In genomic region chr9:73223111-73223510, GRCm38 (mm10) we compare ENCODE assay signal across 25 mouse cellular contexts.
DNase-seq lines count a peak whose midpoint lies in the region; TF ChIP-seq lines count a peak whose summit lies in the region.
"Had no signal": no experiment of that assay in that cellular context is flagged by ENCODE, and none has a peak within 500 bp of the region (broad histone marks: within the 10 kb centered on the region; RNA-seq: fewer than 3 reads in every experiment).

No protein-coding gene starts in this region.

- TF ChIP-seq CTCF in cerebellum, adult 2 months (IDR thresholded peaks at IDR 0.05; ENCODE audit: borderline replicate concordance, insufficient read depth, low read depth, low read length): no peak

- no peak overlapping the region for H3K27ac ChIP-seq in cerebellum, adult 2 months (ENCODE audit: insufficient read depth, low read length)
- H3K27ac ChIP-seq: embryonic facial prominence, embryonic 10.5 days; embryonic facial prominence, embryonic 13.5 days; forebrain, embryonic 10.5 days; forebrain, embryonic 13.5 days; hindbrain, embryonic 10.5 days; hindbrain, embryonic 13.5 days; intestine, embryonic 15.5 days had no signal

- intact Hi-C loops in heart, postnatal 10 days (cut with DNase I): no loop called here

- H3K4me3 ChIP-seq in cerebellum, adult 2 months (replicated peaks; ENCODE audit: insufficient read depth, low read depth, low read length): no peak overlapping the region
- H3K4me3 ChIP-seq: embryonic facial prominence, embryonic 10.5 days; embryonic facial prominence, embryonic 13.5 days; erythroblast, embryonic 14.5 days; forebrain, embryonic 10.5 days; forebrain, embryonic 13.5 days; hindbrain, embryonic 10.5 days; hindbrain, embryonic 13.5 days; intestine, embryonic 15.5 days had no signal

- 70% methylated on average over 6 of the region's 6 CpGs for WGBS in cerebellum, adult 2 months

- H3K27me3 ChIP-seq in cerebellum, adult 2 months (ENCODE audit: control insufficient read depth, insufficient read depth, low read length): no peaks in the 10 kb centered on the region
- H3K27me3 ChIP-seq: embryonic facial prominence, embryonic 13.5 days; forebrain, embryonic 13.5 days; hindbrain, embryonic 13.5 days; intestine, embryonic 15.5 days; Patski had no signal

- H3K4me1 ChIP-seq in cerebellum, adult 2 months (ENCODE audit: control insufficient read depth, insufficient read depth, low read length): no peaks in the 10 kb centered on the region
- H3K4me1 ChIP-seq: embryonic facial prominence, embryonic 10.5 days; embryonic facial prominence, embryonic 13.5 days; forebrain, embryonic 10.5 days; forebrain, embryonic 13.5 days; hindbrain, embryonic 10.5 days; hindbrain, embryonic 13.5 days; intestine, embryonic 15.5 days had no signal

- TF ChIP-seq POLR2A in cerebellum, adult 2 months (IDR thresholded peaks at IDR 0.05; ENCODE audit: borderline replicate concordance, insufficient read depth, low read length): no peak

- DNase-seq in heart, adult 11 months: peak; percentile 49
- DNase-seq in heart, postnatal 10 days: no peak
- DNase-seq in adrenal gland, adult 8-10 months: peak; percentile 42
- peak; percentile 4 for DNase-seq in adrenal gland, postnatal 25 days
- DNase-seq in cerebellum, adult 2 months: no peak
- DNase-seq in spleen, postnatal 36 days (ENCODE audit: low spot score in 2 of 2): no peak
- DNase-seq: B cell, adult 2 months; cerebellum, adult 11-12 months; cerebellum, adult 9-11 months; cerebellum, postnatal 25 days; embryo, embryonic 11 days; gastrocnemius, postnatal 10 days; gastrocnemius, postnatal 36 days; heart, postnatal 36 days; kidney, adult 11 months; kidney, adult 8-10 months had no signal

Comparison
In these comparisons a context has a peak if more than half of its experiments do, and no peak if none do; other contexts are left out.
1. DNase-seq: peak in heart, adult 11 months (single experiment), adrenal gland, adult 8-10 months (single experiment) and adrenal gland, postnatal 25 days (single experiment); none in heart, postnatal 10 days (0 of 2), cerebellum, adult 2 months (0 of 2) and spleen, postnatal 36 days (0 of 2).